In genomic region chr5:114813525-114814181, GRCm38 (mm10) we compare ENCODE assay signal across 8 mouse cellular contexts. TPM values are rescaled to one million over a fixed set of nuclear protein-coding genes. Genes with fewer than 3 reads are reported as not detected.
A peak's percentile ranks its signal among the peaks of the same experiment; 100 is the strongest.
DNase-seq lines count a peak whose midpoint lies in the region; ATAC-seq lines count a peak whose summit lies in the region.

No protein-coding gene starts in this region.

- H3K4me3 ChIP-seq in hindbrain, embryonic 11.5 days (ENCODE audit: low read depth, low read length): peak overlapping the region; percentile 92

- no peaks in the 10 kb centered on the region for H3K9me3 ChIP-seq in hindbrain, embryonic 11.5 days (ENCODE audit: control insufficient read depth, low read length)

- no peaks in the 10 kb centered on the region for H3K4me1 ChIP-seq in hindbrain, embryonic 11.5 days (replicated peaks; ENCODE audit: control insufficient read depth, insufficient read depth, low read length)

- ATAC-seq in hindbrain, embryonic 11.5 days (ENCODE audit: low FRiP score): peak; percentile 96

- H3K4me2 ChIP-seq in hindbrain, embryonic 11.5 days (replicated peaks; ENCODE audit: low read depth, low read length): peak overlapping the region; percentile 47

- WGBS in hindbrain, embryonic 11.5 days: 1% methylated on average over 48 of the region's 50 CpGs

- H3K36me3 ChIP-seq in hindbrain, embryonic 11.5 days (ENCODE audit: control insufficient read depth, insufficient read depth, low read length): no peaks in the 10 kb centered on the region

- peak; percentile 90 for DNase-seq in Muller cell, postnatal 12 days (ENCODE audit: inconsistent ontology term)
- peak; percentile 91 for DNase-seq in cerebellum, adult 9-11 months
- DNase-seq in frontal cortex, adult 2 months (ENCODE audit: extremely low spot score in 1 of 2, low spot score in 1 of 2): peak; percentile 67 to 92
- peak; percentile 92 for DNase-seq in hindbrain, embryonic 11.5 days (ENCODE audit: low spot score)
- DNase-seq in layer of hippocampus, postnatal 36 days: peak; percentile 89 to 91
- peak; percentile 80 for DNase-seq in lung, postnatal 25 days (ENCODE audit: low spot score)
- DNase-seq in retina, adult 2 months (ENCODE audit: low read depth, low spot score): peak; percentile 70
- DNase-seq in thymus, postnatal 25 days: peak; percentile 86

- H3K27ac ChIP-seq in hindbrain, embryonic 11.5 days (ENCODE audit: low read depth, low read length): peak overlapping the region; percentile 89

- peak overlapping the region; percentile 83 for H3K9ac ChIP-seq in hindbrain, embryonic 11.5 days (ENCODE audit: low read depth, low read length)

- no peaks in the 10 kb centered on the region for H3K27me3 ChIP-seq in hindbrain, embryonic 11.5 days (ENCODE audit: control insufficient read depth, insufficient read depth, low read length)

RNA-seq across cellular contexts. Expression of gene 1500011B03Rik, which starts 9.6 kb away (rescaled TPM):
- polyA plus RNA-seq in frontal cortex, adult 2 months (2012; rRNA removed): 223 and 253 TPM in 2 replicates
- polyA plus RNA-seq in hindbrain, embryonic 11.5 days (2014; fragmentation: Nextera tagmentation; extraction: Ambion mirVana): 163 and 167 TPM in 2 replicates
- total RNA-seq in layer of hippocampus, postnatal 36 days (2021): 100 to 1,000 TPM; 156 to 157 TPM

RNA-seq across cellular contexts. Expression of gene Git2, which starts 38.3 kb away (rescaled TPM):
- 48.1 and 49.1 TPM in 2 replicates for polyA plus RNA-seq in frontal cortex, adult 2 months (2012; rRNA removed)
- 36.3 and 42.2 TPM in 2 replicates for polyA plus RNA-seq in hindbrain, embryonic 11.5 days (2014; fragmentation: Nextera tagmentation; extraction: Ambion mirVana)
- total RNA-seq in layer of hippocampus, postnatal 36 days (2021): 10 to 100 TPM; 42.4 to 45.4 TPM

RNA-seq across cellular contexts. Expression of gene Ankrd13a, which starts 39.2 kb away (rescaled TPM):
- polyA plus RNA-seq in frontal cortex, adult 2 months (2012; rRNA removed): 32.8 and 33.0 TPM in 2 replicates
- 71.0 and 71.7 TPM in 2 replicates for polyA plus RNA-seq in hindbrain, embryonic 11.5 days (2014; fragmentation: Nextera tagmentation; extraction: Ambion mirVana)
- total RNA-seq in layer of hippocampus, postnatal 36 days (2021): 10 to 100 TPM; 37.2 to 47.9 TPM

RNA-seq across cellular contexts. Expression of gene 4930519G04Rik, which starts 39.8 kb away (rescaled TPM):
- polyA plus RNA-seq in frontal cortex, adult 2 months (2012; rRNA removed): not detected in 2 replicates
- not detected in 2 replicates for polyA plus RNA-seq in hindbrain, embryonic 11.5 days (2014; fragmentation: Nextera tagmentation; extraction: Ambion mirVana)
- total RNA-seq in layer of hippocampus, postnatal 36 days (2021): not detected

RNA-seq across cellular contexts. Expression of gene Gm9936, which starts 44.8 kb away (rescaled TPM):
- polyA plus RNA-seq in frontal cortex, adult 2 months (2012; rRNA removed): 0.25 and 0.40 TPM in 2 replicates
- polyA plus RNA-seq in hindbrain, embryonic 11.5 days (2014; fragmentation: Nextera tagmentation; extraction: Ambion mirVana): 0.40 and 0.69 TPM in 2 replicates
- total RNA-seq in layer of hippocampus, postnatal 36 days (2021): under 1 TPM; 0.72 to 0.76 TPM

Comparison
In these comparisons a context has a peak if more than half of its experiments do, and no peak if none do; other contexts are left out.
1. Peak in every context shown above with its lines: DNase-seq, ATAC-seq, H3K4me3 ChIP-seq and H3K27ac ChIP-seq.